Mouse (Mus musculus) hindbrain, embryonic 15.5 days (tissue): ENCODE measurements at regions not wholly inside any gene's neighbourhood (a gene's known extent, or its start where the extent isn't known, plus 50 kb on each side); places are given as distances from the start of the nearest gene placed in this dataset.
A peak's percentile ranks its signal among the peaks of the same experiment; 100 is the strongest.
"Not testable (repeated sequence)": the region's sequence is repeated elsewhere in the genome, so short reads cannot be mapped to it uniquely, and the experiment has no call there.

Experiments
- ATAC-seq: fragments of 200-750 bp; cut with Nextera tagmentation; 2 replicates; pipeline ENCODE4 v1.8.0; 2017; ENCODE audit warnings: low read depth, moderate number of reproducible peaks, moderate TSS enrichment; ENCODE audit not compliant: low FRiP score
- H3K27ac ChIP-seq: fragments of 300-500 bp; sonication (generic); replicated peaks from 2 replicates; pipeline ENCODE4 v1.5.1; 2015; ENCODE audit warnings: mild to moderate bottlenecking, inconsistent platforms
- H3K27me3 ChIP-seq: fragments of 300-500 bp; sonication (generic); 2 replicates; pipeline ENCODE4 v1.6.1; 2015; ENCODE audit warnings: control low read depth, inconsistent platforms
- H3K36me3 ChIP-seq: fragments of 300-500 bp; sonication (generic); 2 replicates; pipeline ENCODE4 v1.6.1; 2015; ENCODE audit warnings: control low read depth, inconsistent platforms
- H3K4me1 ChIP-seq: fragments of 300-500 bp; sonication (generic); replicated peaks from 2 replicates; pipeline ENCODE4 v1.6.1; 2015; ENCODE audit warnings: control low read depth, inconsistent platforms
- H3K4me2 ChIP-seq: fragments of 300-500 bp; sonication (generic); 2 replicates; pipeline ENCODE4 v1.6.1; 2015; ENCODE audit warnings: moderate library complexity, mild to moderate bottlenecking, inconsistent platforms
- H3K4me3 ChIP-seq: fragments of 300-500 bp; sonication (generic); 2 replicates; pipeline ENCODE4 v1.5.1; 2015; ENCODE audit warnings: mild to moderate bottlenecking, inconsistent platforms
- H3K9ac ChIP-seq: fragments of 300-500 bp; sonication (generic); 2 replicates; pipeline ENCODE4 v1.6.1; 2015; ENCODE audit warnings: inconsistent platforms
- H3K9me3 ChIP-seq: fragments of 300-500 bp; sonication (generic); 2 replicates; pipeline ENCODE4 v1.6.1; 2016; ENCODE audit warnings: control low read depth, inconsistent platforms
- WGBS: fragments of 180-500 bp; shearing (Covaris S2); methylation state at CpG from one replicate; pipeline ENCODE4 v1.1.7; 2015; 5-methylcytosine and 5-hydroxymethylcytosine counted together

DNA sequence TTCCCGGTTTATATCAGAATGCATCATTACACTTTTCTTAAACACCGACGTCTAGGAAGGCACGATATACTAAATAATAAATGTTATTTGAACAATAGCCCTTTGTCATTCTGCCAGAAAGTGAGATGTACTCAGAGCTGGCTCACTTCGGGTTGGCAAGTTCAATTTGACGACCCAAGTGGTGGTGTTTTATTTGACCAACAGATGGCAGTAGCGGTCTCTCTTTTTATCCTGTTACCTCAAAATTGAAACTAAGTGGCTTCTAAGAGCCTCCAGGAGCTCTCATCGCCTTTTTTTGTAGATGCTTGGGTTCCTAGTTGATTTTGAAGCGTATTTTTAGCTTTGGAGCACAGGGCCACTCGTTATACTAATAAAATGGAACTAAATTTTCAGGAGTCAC lies 66.7 kb upstream of the Chmp2b start:
- Histone ChIP-seq H3K4me1 (no peaks in the 10 kb centered on the region), H3K9ac (no peak overlapping the region), H3K36me3 (no peaks in the 10 kb centered on the region), H3K4me2 (no peak overlapping the region), H3K4me3 (no peak overlapping the region), H3K9me3 (no peaks in the 10 kb centered on the region), H3K27ac (no peak overlapping the region), H3K27me3 (no peaks in the 10 kb centered on the region)
- WGBS, result 14% methylated on average over 10 of the region's 10 CpGs
- ATAC-seq, result no peak

DNA sequence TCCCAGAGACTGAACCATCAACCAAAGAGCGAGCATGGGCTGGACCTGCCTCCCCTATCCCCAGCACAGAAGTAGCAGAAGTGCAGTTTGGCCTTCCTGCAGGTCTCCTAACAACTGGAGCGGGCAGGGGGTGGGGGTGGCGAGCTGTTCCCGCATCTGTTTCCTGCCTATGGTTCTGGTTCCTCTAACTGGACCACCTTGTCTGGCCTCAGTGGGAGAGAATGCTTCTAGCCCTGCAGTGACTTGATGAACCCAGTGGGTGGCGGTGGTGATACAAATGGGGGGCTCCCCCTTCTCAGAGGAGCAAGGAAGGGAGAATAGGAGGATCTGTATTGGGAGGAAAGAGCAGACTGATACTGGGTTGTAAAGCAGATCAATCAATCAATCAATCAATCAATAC lies 69.2 kb upstream of the Chmp2b start:
- Histone ChIP-seq H3K4me2 (no peak overlapping the region), H3K4me3 (no peak overlapping the region), H3K27ac (no peak overlapping the region), H3K27me3 (no peaks in the 10 kb centered on the region), H3K9ac (no peak overlapping the region), H3K9me3 (no peaks in the 10 kb centered on the region), H3K36me3 (no peaks in the 10 kb centered on the region), H3K4me1 (no peaks in the 10 kb centered on the region)
- 70% methylated on average over 5 of the region's 5 CpGs for WGBS
- ATAC-seq, result no peak

DNA sequence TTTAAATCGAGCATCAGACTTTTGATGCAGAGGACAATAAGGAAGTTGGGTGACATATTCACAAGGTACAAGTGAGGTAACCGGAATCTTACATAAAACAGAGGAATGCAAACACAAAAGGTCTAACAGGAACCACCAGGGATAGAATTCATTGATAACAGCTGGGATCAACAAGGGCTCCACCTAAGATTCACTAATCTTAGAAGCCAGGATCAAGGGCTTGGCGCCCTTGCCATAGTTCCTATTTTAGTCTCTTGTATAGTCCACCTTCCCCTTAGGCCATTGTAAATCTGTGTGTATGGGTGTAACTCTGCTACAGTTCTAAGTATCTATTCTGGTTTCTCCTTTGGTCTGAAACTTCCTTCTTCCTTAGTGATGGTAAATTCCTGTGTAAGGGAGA lies 84.2 kb upstream of the Chmp2b start:
- H3K27me3 ChIP-seq, H3K4me3 ChIP-seq, H3K9me3 ChIP-seq, ATAC-seq, H3K9ac ChIP-seq, H3K4me1 ChIP-seq, H3K4me2 ChIP-seq, H3K27ac ChIP-seq, H3K36me3 ChIP-seq: not testable (repeated sequence)
- 95% methylated on average over 3 of the region's 3 CpGs for WGBS

DNA sequence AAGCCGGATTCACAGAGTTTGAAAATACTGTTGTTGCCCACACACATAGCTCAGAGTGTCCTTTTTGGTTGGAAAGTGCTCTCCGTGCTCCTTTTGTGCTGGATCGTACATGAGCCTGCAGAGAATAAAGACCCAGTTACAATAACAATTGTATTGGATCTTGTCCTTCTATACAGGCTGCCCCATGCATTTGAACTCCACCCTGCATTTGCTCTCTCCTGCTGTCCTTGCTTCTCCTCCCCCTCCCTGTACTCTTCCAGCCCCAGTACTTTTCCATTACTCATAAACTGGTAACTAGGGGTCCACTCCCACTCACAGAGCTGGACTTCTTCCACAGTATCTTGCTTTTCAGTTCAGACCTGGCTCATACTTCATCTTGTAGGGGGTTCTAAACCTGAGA lies 86.5 kb upstream of the Chmp2b start:
- Histone ChIP-seq H3K36me3 (no peaks in the 10 kb centered on the region), H3K4me1 (no peaks in the 10 kb centered on the region), H3K27ac (no peak overlapping the region), H3K9me3 (no peaks in the 10 kb centered on the region), H3K27me3 (no peaks in the 10 kb centered on the region), H3K4me3 (no peak overlapping the region), H3K9ac (no peak overlapping the region), H3K4me2 (no peak overlapping the region)
- no peak for ATAC-seq
- 44% methylated on average over 3 of the region's 3 CpGs for WGBS

DNA sequence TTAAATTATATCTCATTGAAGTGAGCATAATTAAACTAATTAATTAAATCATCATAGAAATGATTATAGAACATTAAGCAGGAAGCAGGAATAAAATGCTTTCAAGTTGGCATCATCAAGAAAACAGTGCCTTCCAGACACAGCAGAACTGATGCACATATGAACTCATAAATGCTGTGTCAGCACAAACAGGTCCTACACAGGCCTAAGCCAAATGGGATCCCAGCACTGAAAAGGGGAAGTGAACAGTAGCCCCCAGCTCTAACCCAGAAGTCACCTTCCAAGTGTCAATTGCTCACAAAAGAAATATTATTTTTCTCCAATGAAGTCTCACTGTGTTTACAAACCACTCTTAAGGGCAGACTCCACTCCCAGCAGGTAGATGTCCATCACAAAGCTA lies 93.0 kb upstream of the Chmp2b start:
- H3K27me3 ChIP-seq, result no peaks in the 10 kb centered on the region
- no peaks in the 10 kb centered on the region for H3K9me3 ChIP-seq
- H3K4me3 ChIP-seq, result no peak overlapping the region
- no peak overlapping the region for H3K27ac ChIP-seq
- no peaks in the 10 kb centered on the region for H3K4me1 ChIP-seq
- no peak overlapping the region for H3K9ac ChIP-seq
- no peaks in the 10 kb centered on the region for H3K36me3 ChIP-seq
- no peak overlapping the region for H3K4me2 ChIP-seq
- ATAC-seq, result no peak

DNA sequence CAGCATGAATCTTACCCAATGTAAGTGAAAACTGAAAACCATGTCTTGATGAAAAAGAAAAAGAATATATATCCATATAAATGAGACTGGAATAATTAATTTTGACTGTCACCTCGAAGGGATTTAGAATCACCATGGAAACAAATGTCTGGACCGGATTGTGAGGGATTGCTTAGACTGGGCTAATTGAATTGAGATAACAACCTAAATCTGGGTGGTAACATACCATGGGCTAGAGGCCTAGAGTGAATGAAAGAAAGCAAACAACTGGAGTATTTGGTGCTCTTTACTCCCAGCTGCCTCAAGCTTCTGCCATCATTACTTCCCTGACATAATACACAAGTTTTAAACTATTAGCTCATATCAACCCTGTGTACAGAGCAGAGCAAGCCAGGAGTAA lies 95.3 kb upstream of the Chmp2b start:
- no peak overlapping the region for H3K9ac ChIP-seq
- no peaks in the 10 kb centered on the region for H3K4me1 ChIP-seq
- no peak overlapping the region for H3K4me2 ChIP-seq
- H3K9me3 ChIP-seq, result no peaks in the 10 kb centered on the region
- 21% methylated on average over 2 of the region's 2 CpGs for WGBS
- H3K4me3 ChIP-seq, result no peak overlapping the region
- no peaks in the 10 kb centered on the region for H3K36me3 ChIP-seq
- H3K27me3 ChIP-seq, result no peaks in the 10 kb centered on the region
- H3K27ac ChIP-seq, result no peak overlapping the region
- no peak for ATAC-seq

DNA sequence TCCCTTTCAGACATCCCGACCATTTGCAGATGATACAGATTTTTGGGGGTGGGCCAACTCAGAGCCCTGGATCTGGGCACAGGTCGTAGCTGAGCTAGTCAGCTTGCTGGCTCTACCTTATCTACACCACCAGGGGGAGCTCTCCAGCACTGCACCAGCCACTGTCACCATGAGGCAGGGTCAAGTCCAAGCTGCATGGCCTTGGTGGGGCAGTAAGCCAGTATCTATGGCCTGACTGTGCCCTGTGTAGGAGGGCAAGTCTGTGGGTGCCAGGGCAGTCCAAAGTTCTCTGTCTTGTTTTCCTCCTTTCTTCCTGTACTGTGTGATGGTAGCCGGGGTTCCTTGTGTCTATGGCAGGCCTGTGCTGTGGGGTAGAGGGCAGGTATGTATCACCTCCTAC lies 102.3 kb upstream of the Chmp2b start:
- no peak for ATAC-seq
- Histone ChIP-seq H3K4me3 (no peak overlapping the region), H3K36me3 (no peaks in the 10 kb centered on the region), H3K4me2 (no peak overlapping the region), H3K27ac (no peak overlapping the region), H3K27me3 (no peaks in the 10 kb centered on the region), H3K9me3 (no peaks in the 10 kb centered on the region), H3K9ac (no peak overlapping the region), H3K4me1 (no peaks in the 10 kb centered on the region)
- WGBS, result 73% methylated on average over 3 of the region's 3 CpGs

DNA sequence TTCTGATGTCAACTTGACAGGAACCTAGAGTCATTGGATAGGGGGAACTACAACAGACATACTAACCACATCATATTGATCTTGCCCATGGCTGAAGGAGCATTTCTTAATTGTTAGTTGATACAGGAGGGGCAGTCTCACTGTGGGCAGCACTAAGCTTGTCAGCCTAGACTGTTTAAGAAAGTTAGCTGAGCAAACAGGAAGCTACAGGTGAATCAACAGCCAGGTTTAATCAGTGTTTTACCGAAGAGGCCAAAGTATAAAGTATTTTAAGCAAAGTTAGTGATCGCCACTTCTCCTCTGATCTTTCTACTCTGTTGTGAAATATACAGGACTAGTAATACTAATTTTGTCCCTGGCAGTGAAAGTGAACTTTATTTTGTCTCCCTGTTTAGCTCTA lies 109.6 kb upstream of the Chmp2b start:
- 92% methylated on average over 2 of the region's 2 CpGs for WGBS
- Histone ChIP-seq H3K27ac (no peak overlapping the region), H3K27me3 (no peaks in the 10 kb centered on the region), H3K36me3 (no peaks in the 10 kb centered on the region), H3K9me3 (no peaks in the 10 kb centered on the region), H3K4me3 (no peak overlapping the region), H3K4me2 (no peak overlapping the region), H3K9ac (no peak overlapping the region), H3K4me1 (no peaks in the 10 kb centered on the region)
- ATAC-seq, result no peak

DNA sequence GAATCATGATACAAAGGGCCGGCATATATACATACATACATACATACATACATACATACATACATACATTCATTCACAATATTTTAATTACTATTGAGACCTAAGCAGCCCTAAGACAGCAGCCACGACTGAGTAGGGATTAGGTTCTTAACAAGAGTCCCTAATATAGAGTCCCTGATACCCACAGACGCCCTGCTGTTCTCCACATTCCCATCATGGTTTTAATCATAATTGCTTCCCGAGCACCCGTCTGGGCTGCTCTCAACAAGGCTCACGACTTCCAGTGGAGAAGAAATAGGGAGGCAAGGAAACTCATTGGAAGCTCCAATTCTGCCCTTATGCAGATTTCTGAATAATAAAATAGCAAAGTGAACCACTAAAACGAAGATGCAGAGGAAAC lies 120.6 kb upstream of the Chmp2b start:
- H3K27ac ChIP-seq, result 0 out of 2 replicates have a peak overlapping the region, but pooled peaks have one; percentile 62
- H3K36me3 ChIP-seq, result no peaks in the 10 kb centered on the region
- no peak for ATAC-seq
- 50% methylated on average over 7 of the region's 7 CpGs for WGBS
- no peak overlapping the region for H3K9ac ChIP-seq
- H3K9me3 ChIP-seq, result no peaks in the 10 kb centered on the region
- no peak overlapping the region for H3K4me3 ChIP-seq
- H3K4me2 ChIP-seq, result no peak overlapping the region
- H3K27me3 ChIP-seq, result no peaks in the 10 kb centered on the region
- H3K4me1 ChIP-seq, result no peaks in the 10 kb centered on the region

DNA sequence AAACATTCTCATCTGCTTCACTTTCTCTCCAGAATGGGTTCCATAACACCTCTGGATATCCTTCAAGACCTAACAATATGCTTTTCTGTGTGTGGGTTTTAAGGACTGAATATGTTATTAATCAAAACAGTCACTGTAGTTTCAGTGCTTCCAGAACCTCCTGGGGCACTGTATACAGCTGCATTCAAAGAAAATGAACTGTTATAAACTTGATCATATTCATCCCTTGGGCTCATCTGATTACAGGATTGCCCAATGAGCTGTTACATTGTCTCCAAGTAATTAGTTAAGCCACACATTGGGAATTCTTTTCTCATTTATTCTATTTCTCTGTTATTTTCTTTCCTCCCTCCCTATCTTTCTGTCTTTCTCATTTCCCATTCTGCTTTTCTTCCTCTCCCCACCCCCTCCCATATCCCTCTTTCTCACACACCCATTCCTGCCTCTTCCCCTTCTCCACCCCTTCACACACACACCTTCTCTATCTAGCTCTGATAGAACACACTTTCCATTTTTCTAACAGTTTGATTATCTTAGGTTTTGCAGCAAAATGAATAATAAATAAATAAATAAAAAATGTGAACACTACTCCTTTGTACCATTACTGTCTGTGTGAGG lies 121.3 kb upstream of the Chmp2b start:
- H3K4me1 ChIP-seq, result no peaks in the 10 kb centered on the region
- H3K9me3 ChIP-seq, result no peaks in the 10 kb centered on the region
- no peaks in the 10 kb centered on the region for H3K27me3 ChIP-seq
- no peak for ATAC-seq
- H3K36me3 ChIP-seq, result no peaks in the 10 kb centered on the region
- no peak overlapping the region for H3K9ac ChIP-seq
- no peak overlapping the region for H3K4me3 ChIP-seq
- no peak overlapping the region for H3K4me2 ChIP-seq
- peak overlapping the region; percentile 62; the same call in 1 of the 2 replicates for H3K27ac ChIP-seq

DNA sequence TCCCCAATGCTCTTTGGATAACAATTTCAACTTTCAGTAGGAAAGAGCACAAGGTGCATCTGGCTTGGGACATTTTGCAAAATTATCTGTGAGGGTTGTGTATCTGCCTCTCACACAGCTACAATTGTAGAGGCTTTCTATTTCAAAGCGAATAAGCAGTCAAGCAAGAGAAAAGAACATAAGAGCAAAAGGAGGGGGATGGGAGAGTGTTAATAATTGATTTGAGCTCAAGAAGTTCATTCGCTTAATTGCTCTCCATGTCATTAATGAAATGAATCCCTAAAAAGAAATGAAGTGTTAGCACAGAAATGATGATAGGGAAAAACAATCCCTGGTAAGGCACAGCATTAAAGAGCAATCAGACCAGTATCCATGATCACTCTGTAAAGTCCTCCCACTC lies 121.4 kb upstream of the Vgll3 start:
- Histone ChIP-seq H3K4me2 (no peak overlapping the region), H3K4me3 (no peak overlapping the region), H3K36me3 (no peaks in the 10 kb centered on the region), H3K9me3 (no peaks in the 10 kb centered on the region), H3K27me3 (no peaks in the 10 kb centered on the region), H3K27ac (no peak overlapping the region), H3K4me1 (no peaks in the 10 kb centered on the region), H3K9ac (no peak overlapping the region)
- ATAC-seq, result no peak
- WGBS, result 44% methylated on average over 2 of the region's 2 CpGs

DNA sequence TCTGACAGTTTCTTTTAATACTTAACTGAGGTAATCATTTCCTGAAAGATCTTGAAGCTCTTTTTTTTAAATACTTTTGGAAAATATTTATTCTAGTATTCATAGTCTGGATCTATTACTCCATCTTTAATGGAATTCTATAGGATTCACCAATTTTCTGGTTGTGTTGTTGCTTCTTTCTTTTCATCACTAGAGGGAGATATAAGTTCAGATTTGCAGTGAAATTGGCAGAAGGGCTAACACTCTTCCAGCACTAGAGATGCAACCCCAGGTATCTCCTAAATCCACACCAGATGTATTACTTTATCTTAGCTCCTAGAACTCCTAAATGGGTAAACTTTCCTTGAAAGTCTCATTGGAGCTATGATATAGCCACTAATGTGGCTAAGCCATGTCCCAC lies 99.4 kb upstream of the Vgll3 start:
- no peaks in the 10 kb centered on the region for H3K9me3 ChIP-seq
- H3K36me3 ChIP-seq, result no peaks in the 10 kb centered on the region
- no peak overlapping the region for H3K9ac ChIP-seq
- H3K27me3 ChIP-seq, result no peaks in the 10 kb centered on the region
- H3K4me3 ChIP-seq, result no peak overlapping the region
- no peak overlapping the region for H3K4me2 ChIP-seq
- ATAC-seq, result no peak
- H3K4me1 ChIP-seq, result no peaks in the 10 kb centered on the region
- H3K27ac ChIP-seq, result no peak overlapping the region

DNA sequence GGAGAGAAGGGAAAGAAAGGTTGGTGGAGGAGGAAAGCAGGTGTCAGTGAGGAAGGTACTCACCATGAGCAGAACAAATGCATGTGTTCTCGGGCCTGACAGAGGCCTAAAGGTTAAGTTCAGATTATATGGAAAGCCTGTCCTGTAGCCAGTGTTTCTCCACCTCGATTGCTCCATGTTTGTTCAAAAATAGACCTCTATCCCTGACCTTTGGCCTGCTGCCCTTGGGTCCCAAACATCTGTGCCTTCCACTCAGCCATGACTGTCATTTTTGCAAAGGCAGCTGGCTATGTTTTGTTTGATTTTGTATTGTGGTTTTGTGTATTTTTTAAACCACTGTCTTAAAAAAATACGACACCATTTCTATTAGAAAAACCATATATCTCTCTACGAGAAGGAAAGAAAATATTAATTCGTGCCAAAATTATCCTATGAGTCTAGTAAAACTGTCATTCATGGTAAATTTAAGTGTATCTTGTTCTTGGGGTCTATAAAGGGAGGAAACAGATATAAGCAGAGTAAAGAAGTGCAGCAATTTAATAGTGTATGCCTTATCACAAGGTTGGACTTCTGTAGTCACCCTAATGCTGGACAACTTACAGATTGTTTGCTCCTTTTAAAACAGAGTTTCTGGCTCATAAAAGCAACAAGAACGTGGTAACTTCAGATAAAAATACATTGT lies 96.1 kb upstream of the Vgll3 start:
- no peaks in the 10 kb centered on the region for H3K27me3 ChIP-seq
- no peak overlapping the region for H3K4me2 ChIP-seq
- no peaks in the 10 kb centered on the region for H3K9me3 ChIP-seq
- WGBS, result 73% methylated on average over 6 of the region's 6 CpGs
- no peaks in the 10 kb centered on the region for H3K36me3 ChIP-seq
- H3K4me3 ChIP-seq, result no peak overlapping the region
- ATAC-seq, result no peak
- no peak overlapping the region for H3K9ac ChIP-seq
- H3K27ac ChIP-seq, result no peak overlapping the region
- no peaks in the 10 kb centered on the region for H3K4me1 ChIP-seq
